Mouse (Mus musculus): Measurements from ENCODE around the gene Zscan10.

Zscan10 gene

GRCm38 (mm10) chr17:23600641-23601622 lies at the start of gene Zscan10:
Zscan10 (plus strand) TSS chr17:23600856.
- no peak for DNase-seq

GRCm38 (mm10) chr17:23550856-23551255 lies 49.8 kb upstream of the Zscan10 start:
- DNase-seq: peak in 1 of 2 experiments; percentile 46

GRCm38 (mm10) chr17:23551416-23551815 lies 49.2 kb upstream of the Zscan10 start:
- peak in 1 of 2 experiments; percentile 30 for DNase-seq

- DNase-seq: no peak
Measured at GRCm38 (mm10) chr17:23551963-23552362, 48.7 kb upstream of the Zscan10 start.

- DNase-seq: no peak
Measured at GRCm38 (mm10) chr17:23552896-23553633, 47.6 kb upstream of the Zscan10 start.

GRCm38 (mm10) chr17:23553634-23554120 lies 47.0 kb upstream of the Zscan10 start:
- DNase-seq: no peak

GRCm38 (mm10) chr17:23554321-23554720 lies 46.3 kb upstream of the Zscan10 start:
- DNase-seq: no peak

- DNase-seq: no peak
Measured at GRCm38 (mm10) chr17:23555243-23555916, 45.3 kb upstream of the Zscan10 start.

- DNase-seq: peak; percentile 29 to 37
Measured at GRCm38 (mm10) chr17:23559767-23560166, 40.9 kb upstream of the Zscan10 start.

GRCm38 (mm10) chr17:23563595-23564367 lies 36.9 kb upstream of the Zscan10 start, which contains the start of gene Zfp213:
Zfp213 (minus strand) TSS chr17:23564238.
- peak; percentile 96 to 99 for DNase-seq

GRCm38 (mm10) chr17:23564368-23564715 lies 36.3 kb upstream of the Zscan10 start:
- DNase-seq: no peak

GRCm38 (mm10) chr17:23566787-23567186 lies 33.9 kb upstream of the Zscan10 start:
- DNase-seq: no peak

- no peak for DNase-seq
Measured at GRCm38 (mm10) chr17:23568370-23568769, 32.3 kb upstream of the Zscan10 start.

GRCm38 (mm10) chr17:23570017-23570416 lies 30.6 kb upstream of the Zscan10 start:
- DNase-seq: peak; percentile 39 to 40

- no peak for DNase-seq
Measured at GRCm38 (mm10) chr17:23571084-23571483, 29.6 kb upstream of the Zscan10 start.

GRCm38 (mm10) chr17:23572059-23572458 lies 28.6 kb upstream of the Zscan10 start:
- no peak for DNase-seq

GRCm38 (mm10) chr17:23574130-23574529 lies 26.5 kb upstream of the Zscan10 start:
- DNase-seq: no peak

- DNase-seq: no peak
Measured at GRCm38 (mm10) chr17:23575951-23576552, 24.6 kb upstream of the Zscan10 start.

- DNase-seq: no peak
Measured at GRCm38 (mm10) chr17:23584786-23585185, 15.9 kb upstream of the Zscan10 start.

- peak; percentile 67 to 71 for DNase-seq
Measured at GRCm38 (mm10) chr17:23585721-23586491, 14.8 kb upstream of the Zscan10 start.

GRCm38 (mm10) chr17:23587253-23587652 lies 13.4 kb upstream of the Zscan10 start:
- no peak for DNase-seq

Measured in cerebellum, adult 18-20 months (tissue).